In the genomic region with DNA sequence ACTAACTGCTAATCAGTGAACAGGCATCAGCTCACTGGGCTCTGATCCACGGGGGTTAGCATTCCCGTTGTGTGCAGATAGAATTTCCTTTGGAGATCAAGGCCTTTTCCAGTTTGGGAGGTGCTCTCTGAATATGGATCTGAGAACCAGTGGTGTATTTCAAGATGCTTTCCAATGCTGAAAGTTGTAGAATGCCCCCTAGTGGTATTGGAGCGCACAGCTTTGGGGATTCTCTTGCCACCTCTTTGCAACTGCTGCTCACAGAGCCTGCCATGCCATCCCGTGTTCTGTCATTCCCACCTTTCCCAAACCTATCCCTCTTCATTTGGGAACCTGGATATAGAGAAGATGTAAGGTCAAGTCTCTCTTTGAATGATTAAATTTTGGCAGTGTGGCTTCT, we compare ENCODE assay signal across 8 mouse cellular contexts.
DNase-seq lines count a peak whose midpoint lies in the region; ATAC-seq and TF ChIP-seq lines count a peak whose summit lies in the region.

No protein-coding gene starts in this region.

- no peak overlapping the region for H3K9ac ChIP-seq in forebrain, embryonic 14.5 days (ENCODE audit: low read length)
- H3K9ac ChIP-seq in liver, adult 2 months (ENCODE audit: low read depth, low read length): no peak overlapping the region
- no peak overlapping the region for H3K9ac ChIP-seq in liver, embryonic 12.5 days

- no peaks in the 10 kb centered on the region for H3K36me3 ChIP-seq in forebrain, embryonic 14.5 days (ENCODE audit: control insufficient read depth, insufficient read depth, low read length)
- H3K36me3 ChIP-seq in forebrain, embryonic 10.5 days (replicated peaks): no peaks in the 10 kb centered on the region
- no peaks in the 10 kb centered on the region; the same call in 1 of the 2 replicates for H3K36me3 ChIP-seq in liver, adult 2 months (ENCODE audit: control insufficient read depth, insufficient read depth, low read length)
- no peaks in the 10 kb centered on the region for H3K36me3 ChIP-seq in liver, embryonic 12.5 days

- H3K27me3 ChIP-seq in forebrain, embryonic 14.5 days (replicated peaks; ENCODE audit: control insufficient read depth, insufficient read depth, low read length): no peaks in the 10 kb centered on the region
- H3K27me3 ChIP-seq in forebrain, embryonic 10.5 days (ENCODE audit: poor library complexity, severe bottlenecking): peaks cover 96% of the 10 kb centered on the region
- no peaks in the 10 kb centered on the region for H3K27me3 ChIP-seq in liver, adult 2 months (ENCODE audit: control insufficient read depth, insufficient read depth, low read length)
- peaks cover 16% of the 10 kb centered on the region; the same call in 1 of the 2 replicates for H3K27me3 ChIP-seq in liver, embryonic 12.5 days (replicated peaks)

- peak; percentile 44 for TF ChIP-seq CTCF in liver, adult 2 months (IDR thresholded peaks at IDR 0.05; ENCODE audit: low read depth, low read length)

- no peaks in the 10 kb centered on the region for H3K9me3 ChIP-seq in forebrain, embryonic 14.5 days (replicated peaks; ENCODE audit: control insufficient read depth, low read length)
- H3K9me3 ChIP-seq in forebrain, embryonic 10.5 days: no peaks in the 10 kb centered on the region
- no peaks in the 10 kb centered on the region for H3K9me3 ChIP-seq in liver, embryonic 12.5 days (replicated peaks)

- WGBS in forebrain, embryonic 14.5 days: 40% methylated on average over 4 of the region's 4 CpGs
- WGBS in forebrain, embryonic 10.5 days: 44% methylated on average over 4 of the region's 4 CpGs
- 34% methylated on average over 4 of the region's 4 CpGs for WGBS in liver, adult 2 months
- WGBS in liver, embryonic 12.5 days (ENCODE audit: insufficient replicate concordance): 26% methylated on average over 4 of the region's 4 CpGs

- no peak overlapping the region for H3K4me2 ChIP-seq in forebrain, embryonic 14.5 days (ENCODE audit: low read length)
- H3K4me2 ChIP-seq in liver, embryonic 12.5 days: no peak overlapping the region

- no peak for TF ChIP-seq POLR2A in liver, adult 2 months (IDR thresholded peaks at IDR 0.05; ENCODE audit: extremely low read depth, insufficient read depth, low read length)

- no peaks in the 10 kb centered on the region for H3K4me1 ChIP-seq in forebrain, embryonic 14.5 days (ENCODE audit: control insufficient read depth, insufficient read depth, low read length)
- H3K4me1 ChIP-seq in forebrain, embryonic 10.5 days: no peaks in the 10 kb centered on the region
- H3K4me1 ChIP-seq in liver, adult 2 months (ENCODE audit: control insufficient read depth, insufficient read depth, low read length): no peaks in the 10 kb centered on the region; the same call in 1 of the 2 replicates
- no peaks in the 10 kb centered on the region for H3K4me1 ChIP-seq in liver, embryonic 12.5 days

- H3K79me2 ChIP-seq in liver, adult 2 months (ENCODE audit: control insufficient read depth, insufficient read depth, low read length): no peaks in the 10 kb centered on the region

- ATAC-seq in forebrain, embryonic 14.5 days: no peak
- no peak for ATAC-seq in liver, embryonic 12.5 days
- no peak for ATAC-seq in monocyte, adult 5-6 weeks (replicated peaks; ENCODE audit: insufficient number of reproducible peaks, low FRiP score, low TSS enrichment, poor library complexity, severe bottlenecking)

- DNase-seq in forebrain, embryonic 14.5 days (ENCODE audit: low spot score): peak; percentile 25
- DNase-seq in forebrain, embryonic 10.5 days (ENCODE audit: extremely low spot score, low spot score): no peak
- peak; percentile 31 for DNase-seq in liver, adult 2 months (ENCODE audit: extremely low read depth, low read depth, low spot score)
- peak; percentile 21 for DNase-seq in R1 (ENCODE audit: low read depth, low spot score)
- DNase-seq in lung, postnatal 36 days: peak; percentile 23
- no peak for DNase-seq in gastrocnemius, adult 8-10 months (ENCODE audit: low spot score in 2 of 2)

- H3K4me3 ChIP-seq in forebrain, embryonic 14.5 days (ENCODE audit: low read depth, low read length): no peak overlapping the region
- H3K4me3 ChIP-seq in forebrain, embryonic 10.5 days: no peak overlapping the region
- H3K4me3 ChIP-seq in liver, adult 2 months (ENCODE audit: insufficient read depth, low read depth, low read length): no peak overlapping the region
- H3K4me3 ChIP-seq in liver, embryonic 12.5 days: no peak overlapping the region

- no peak overlapping the region for H3K27ac ChIP-seq in forebrain, embryonic 14.5 days (ENCODE audit: low read depth, low read length)
- H3K27ac ChIP-seq in forebrain, embryonic 10.5 days: no peak overlapping the region
- H3K27ac ChIP-seq in liver, adult 2 months (replicated peaks; ENCODE audit: insufficient read depth, low read depth, low read length): no peak overlapping the region
- H3K27ac ChIP-seq in liver, embryonic 12.5 days: no peak overlapping the region

Comparison
In these comparisons a context has a peak if more than half of its experiments do, and no peak if none do; other contexts are left out.
1. DNase-seq: peak in forebrain, embryonic 14.5 days (single experiment), liver, adult 2 months (single experiment), R1 (single experiment) and lung, postnatal 36 days (single experiment); none in forebrain, embryonic 10.5 days (single experiment) and gastrocnemius, adult 8-10 months (0 of 2).